In the genomic region with DNA sequence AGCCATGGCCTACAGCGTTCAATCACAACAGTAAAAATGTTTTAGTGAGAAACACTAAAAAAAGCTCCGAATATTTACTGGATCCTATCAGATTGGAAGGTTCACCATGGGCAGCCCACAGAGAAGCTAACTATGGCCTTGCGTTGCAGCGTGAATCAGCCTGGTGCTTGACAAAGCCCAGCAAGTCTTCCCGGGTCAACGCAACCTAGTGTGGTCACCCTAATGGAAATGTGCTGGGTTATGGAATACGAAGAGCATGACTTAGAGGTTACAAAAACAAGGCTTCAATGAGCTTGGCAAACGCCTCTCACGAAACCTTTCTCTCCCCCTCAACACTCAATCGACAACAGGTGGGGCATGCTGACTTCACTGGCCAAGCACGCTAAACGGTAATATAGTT, we compare ENCODE assay signal across 17 mouse cellular contexts.
DNase-seq lines count a peak whose midpoint lies in the region; ATAC-seq and TF ChIP-seq lines count a peak whose summit lies in the region.
"Had no signal": no experiment of that assay in that cellular context is flagged by ENCODE, and none has a peak within 500 bp of the region (broad histone marks: within the 10 kb centered on the region; RNA-seq: fewer than 3 reads in every experiment).

No protein-coding gene starts in this region.

- no peaks in the 10 kb centered on the region for H3K27me3 ChIP-seq in heart, embryonic 12.5 days (replicated peaks)
- no peaks in the 10 kb centered on the region for H3K27me3 ChIP-seq in liver, adult 2 months (ENCODE audit: control insufficient read depth, insufficient read depth, low read length)
- H3K27me3 ChIP-seq in embryonic facial prominence, embryonic 12.5 days, result no peaks in the 10 kb centered on the region
- H3K27me3 ChIP-seq: hindbrain, embryonic 12.5 days had no signal

- TF ChIP-seq POLR2A in liver, adult 2 months (IDR thresholded peaks at IDR 0.05; ENCODE audit: extremely low read depth, insufficient read depth, low read length), result no peak

- DNase-seq in heart, adult 11 months, result peak; percentile 82
- DNase-seq in liver, adult 2 months (ENCODE audit: extremely low read depth, low read depth, low spot score), result peak; percentile 37
- DNase-seq in liver, result no peak
- no peak for DNase-seq in spleen, postnatal 36 days (ENCODE audit: low spot score in 2 of 2)
- DNase-seq: cerebellum, adult 11 months; cerebellum, adult 9-10 months; forebrain, postnatal 0 days; gastrocnemius, adult 2 months; gastrocnemius, postnatal 25 days; heart, postnatal 10 days; heart, postnatal 4 days had no signal

- TF ChIP-seq CTCF in liver, adult 2 months (IDR thresholded peaks at IDR 0.05; ENCODE audit: low read depth, low read length), result no peak

- H3K9ac ChIP-seq in heart, embryonic 12.5 days, result no peak overlapping the region
- no peak overlapping the region for H3K9ac ChIP-seq in liver, adult 2 months (ENCODE audit: low read depth, low read length)
- H3K9ac ChIP-seq in embryonic facial prominence, embryonic 12.5 days, result no peak overlapping the region
- H3K9ac ChIP-seq: forebrain, postnatal 0 days; hindbrain, embryonic 12.5 days had no signal

- no peaks in the 10 kb centered on the region for H3K9me3 ChIP-seq in heart, embryonic 12.5 days (replicated peaks)
- no peaks in the 10 kb centered on the region for H3K9me3 ChIP-seq in embryonic facial prominence, embryonic 12.5 days
- H3K9me3 ChIP-seq: hindbrain, embryonic 12.5 days had no signal

- no peak overlapping the region for H3K4me3 ChIP-seq in heart, embryonic 12.5 days
- no peak overlapping the region for H3K4me3 ChIP-seq in liver, adult 2 months (ENCODE audit: insufficient read depth, low read depth, low read length)
- H3K4me3 ChIP-seq in embryonic facial prominence, embryonic 12.5 days, result no peak overlapping the region
- H3K4me3 ChIP-seq: erythroblast, embryonic 14.5 days; gastrocnemius, adult 2 months; hindbrain, embryonic 12.5 days had no signal

- no peak overlapping the region for H3K27ac ChIP-seq in heart, embryonic 12.5 days (ENCODE audit: poor library complexity, severe bottlenecking)
- no peak overlapping the region for H3K27ac ChIP-seq in liver, adult 2 months (replicated peaks; ENCODE audit: insufficient read depth, low read depth, low read length)
- H3K27ac ChIP-seq in embryonic facial prominence, embryonic 12.5 days, result peak overlapping the region; percentile 30; the same call in 1 of the 2 replicates
- H3K27ac ChIP-seq: gastrocnemius, adult 2 months; hindbrain, embryonic 12.5 days; hindbrain, postnatal 0 days had no signal

- no peaks in the 10 kb centered on the region for H3K36me3 ChIP-seq in heart, embryonic 12.5 days
- no peaks in the 10 kb centered on the region for H3K36me3 ChIP-seq in liver, adult 2 months (ENCODE audit: control insufficient read depth, insufficient read depth, low read length)
- no peaks in the 10 kb centered on the region for H3K36me3 ChIP-seq in embryonic facial prominence, embryonic 12.5 days
- H3K36me3 ChIP-seq: hindbrain, embryonic 12.5 days had no signal

- no peak for ATAC-seq in heart, embryonic 12.5 days (ENCODE audit: insufficient number of reproducible peaks, low FRiP score)
- ATAC-seq in embryonic facial prominence, embryonic 12.5 days (ENCODE audit: insufficient number of reproducible peaks, insufficient read depth, low FRiP score, low TSS enrichment), result no peak
- no peak for ATAC-seq in frontal cortex, adult (ENCODE audit: low TSS enrichment)
- ATAC-seq: forebrain, postnatal 0 days; hindbrain, postnatal 0 days had no signal

- H3K4me2 ChIP-seq in heart, embryonic 12.5 days, result no peak overlapping the region
- no peak overlapping the region for H3K4me2 ChIP-seq in embryonic facial prominence, embryonic 12.5 days (replicated peaks)
- H3K4me2 ChIP-seq: hindbrain, embryonic 12.5 days had no signal

- H3K79me2 ChIP-seq in liver, adult 2 months (ENCODE audit: control insufficient read depth, insufficient read depth, low read length), result no peaks in the 10 kb centered on the region

- WGBS in heart, embryonic 12.5 days, result 74% methylated on average over 12 of the region's 12 CpGs
- WGBS in liver, adult 2 months, result 65% methylated on average over 12 of the region's 12 CpGs
- 68% methylated on average over 12 of the region's 12 CpGs for WGBS in embryonic facial prominence, embryonic 12.5 days

- peaks cover 76% of the 10 kb centered on the region for H3K4me1 ChIP-seq in heart, embryonic 12.5 days (replicated peaks)
- H3K4me1 ChIP-seq in liver, adult 2 months (ENCODE audit: control insufficient read depth, insufficient read depth, low read length), result 0 out of 2 replicates have a peak, but pooled peaks cover 2% of the 10 kb centered on the region
- H3K4me1 ChIP-seq in embryonic facial prominence, embryonic 12.5 days, result peaks cover 86% of the 10 kb centered on the region

Comparison
In these comparisons a context has a peak if more than half of its experiments do, and no peak if none do; other contexts are left out.
1. DNase-seq: peak in heart, adult 11 months (single experiment) and liver, adult 2 months (single experiment); none in liver (single experiment) and spleen, postnatal 36 days (0 of 2).